Comparison of ENCODE assay signal across 8 mouse cellular contexts in genomic region chr5:118380052-118380421, GRCm38 (mm10).
DNase-seq lines count a peak whose midpoint lies in the region; ATAC-seq and TF ChIP-seq lines count a peak whose summit lies in the region.

No protein-coding gene starts in this region.

- TF ChIP-seq CTCF in kidney, adult 2 months (conservative IDR thresholded peaks at IDR 0.05; ENCODE audit: insufficient read depth, insufficient read length, low read depth, low read length) = no peak

- TF ChIP-seq POLR2A in kidney, adult 2 months (IDR thresholded peaks at IDR 0.05; ENCODE audit: low read depth, low read length) = no peak

- no peak for DNase-seq in kidney, adult 2 months
- DNase-seq in limb, embryonic 10.5 days (ENCODE audit: low spot score) = no peak
- DNase-seq in thymus, postnatal 10 days (ENCODE audit: low spot score in 2 of 2) = no peak
- DNase-seq in T-cell, adult 2 months (ENCODE audit: low spot score) = no peak
- no peak for DNase-seq in layer of hippocampus, adult 8-10 months (ENCODE audit: low spot score in 2 of 2)

- H3K27ac ChIP-seq in kidney, embryonic 16.5 days (ENCODE audit: low read length) = peak overlapping the region; percentile 67
- no peak overlapping the region for H3K27ac ChIP-seq in kidney, adult 2 months (ENCODE audit: insufficient read depth, low read depth, low read length)
- H3K27ac ChIP-seq in embryonic facial prominence, embryonic 15.5 days (replicated peaks) = peak overlapping the region; percentile 88
- peak overlapping the region; percentile 42; the same call in 1 of the 2 replicates for H3K27ac ChIP-seq in limb, embryonic 10.5 days
- H3K27ac ChIP-seq in neural tube, embryonic 12.5 days = peak overlapping the region; percentile 62

- H3K9ac ChIP-seq in kidney, embryonic 16.5 days (replicated peaks; ENCODE audit: low read length) = peak overlapping the region; percentile 56; the same call in 1 of the 2 replicates
- no peak overlapping the region for H3K9ac ChIP-seq in embryonic facial prominence, embryonic 15.5 days
- peak overlapping the region; percentile 33; the same call in 1 of the 2 replicates for H3K9ac ChIP-seq in neural tube, embryonic 12.5 days

- no peak for ATAC-seq in kidney, embryonic 16.5 days (ENCODE audit: low FRiP score, low TSS enrichment)
- ATAC-seq in embryonic facial prominence, embryonic 15.5 days (ENCODE audit: insufficient number of reproducible peaks, low FRiP score, low TSS enrichment, low read depth) = no peak
- no peak; the same call in 1 of the 2 replicates for ATAC-seq in neural tube, embryonic 12.5 days (ENCODE audit: low FRiP score, low read depth)

- H3K9me3 ChIP-seq in kidney, embryonic 16.5 days (ENCODE audit: low read length) = no peaks in the 10 kb centered on the region
- no peaks in the 10 kb centered on the region for H3K9me3 ChIP-seq in embryonic facial prominence, embryonic 15.5 days (replicated peaks)
- no peaks in the 10 kb centered on the region for H3K9me3 ChIP-seq in limb, embryonic 10.5 days (replicated peaks)
- H3K9me3 ChIP-seq in neural tube, embryonic 12.5 days = no peaks in the 10 kb centered on the region

- peaks cover 35% of the 10 kb centered on the region for H3K4me1 ChIP-seq in kidney, embryonic 16.5 days (ENCODE audit: insufficient read depth, low read length)
- 0 out of 2 replicates have a peak, but pooled peaks cover 3% of the 10 kb centered on the region for H3K4me1 ChIP-seq in kidney, adult 2 months (ENCODE audit: control insufficient read depth, insufficient read depth, low read length)
- peaks cover 41% of the 10 kb centered on the region for H3K4me1 ChIP-seq in embryonic facial prominence, embryonic 15.5 days
- H3K4me1 ChIP-seq in limb, embryonic 10.5 days = peaks cover 53% of the 10 kb centered on the region
- peaks cover 31% of the 10 kb centered on the region for H3K4me1 ChIP-seq in neural tube, embryonic 12.5 days

- H3K4me3 ChIP-seq in kidney, embryonic 16.5 days (ENCODE audit: low read length) = peak overlapping the region; percentile 54
- H3K4me3 ChIP-seq in kidney, adult 2 months (ENCODE audit: insufficient read depth, low read depth, low read length) = no peak overlapping the region
- H3K4me3 ChIP-seq in embryonic facial prominence, embryonic 15.5 days (replicated peaks) = 0 out of 2 replicates have a peak overlapping the region, but pooled peaks have one; percentile 49
- peak overlapping the region; percentile 64 for H3K4me3 ChIP-seq in limb, embryonic 10.5 days
- H3K4me3 ChIP-seq in neural tube, embryonic 12.5 days = no peak overlapping the region

- 20% methylated on average over 5 of the region's 5 CpGs for WGBS in kidney, embryonic 16.5 days
- WGBS in kidney, adult 2 months = 30% methylated on average over 5 of the region's 5 CpGs
- 22% methylated on average over 5 of the region's 5 CpGs for WGBS in embryonic facial prominence, embryonic 15.5 days
- 25% methylated on average over 5 of the region's 5 CpGs for WGBS in limb, embryonic 10.5 days
- WGBS in neural tube, embryonic 12.5 days = 26% methylated on average over 5 of the region's 5 CpGs

- H3K4me2 ChIP-seq in kidney, embryonic 16.5 days (replicated peaks; ENCODE audit: low read depth, low read length) = peak overlapping the region; percentile 85
- H3K4me2 ChIP-seq in embryonic facial prominence, embryonic 15.5 days (replicated peaks) = peak overlapping the region; percentile 93
- peak overlapping the region; percentile 71 for H3K4me2 ChIP-seq in neural tube, embryonic 12.5 days (replicated peaks)

- H3K36me3 ChIP-seq in kidney, embryonic 16.5 days (ENCODE audit: insufficient read depth, low read length) = no peaks in the 10 kb centered on the region
- no peaks in the 10 kb centered on the region for H3K36me3 ChIP-seq in kidney, adult 2 months (ENCODE audit: control insufficient read depth, insufficient read depth, low read length)
- H3K36me3 ChIP-seq in embryonic facial prominence, embryonic 15.5 days = no peaks in the 10 kb centered on the region
- H3K36me3 ChIP-seq in limb, embryonic 10.5 days = no peaks in the 10 kb centered on the region
- no peaks in the 10 kb centered on the region for H3K36me3 ChIP-seq in neural tube, embryonic 12.5 days

- H3K27me3 ChIP-seq in kidney, embryonic 16.5 days (ENCODE audit: insufficient read depth, low read length) = peaks cover 5% of the 10 kb centered on the region; the same call in 1 of the 2 replicates
- no peaks in the 10 kb centered on the region for H3K27me3 ChIP-seq in kidney, adult 2 months (replicated peaks; ENCODE audit: control insufficient read depth, insufficient read depth, low read length)
- peaks cover 3% of the 10 kb centered on the region; the same call in 1 of the 2 replicates for H3K27me3 ChIP-seq in embryonic facial prominence, embryonic 15.5 days
- H3K27me3 ChIP-seq in limb, embryonic 10.5 days (ENCODE audit: low read depth, poor library complexity, severe bottlenecking) = peaks cover 40% of the 10 kb centered on the region
- peaks cover 5% of the 10 kb centered on the region; the same call in 1 of the 2 replicates for H3K27me3 ChIP-seq in neural tube, embryonic 12.5 days (replicated peaks)

Comparison
In these comparisons a context has a peak if more than half of its experiments do, and no peak if none do; other contexts are left out.
1. H3K4me3 ChIP-seq: peak in kidney, embryonic 16.5 days (single experiment), embryonic facial prominence, embryonic 15.5 days (single experiment) and limb, embryonic 10.5 days (single experiment); none in kidney, adult 2 months (single experiment) and neural tube, embryonic 12.5 days (single experiment).
2. Peak in every context shown above with its lines, with median percentiles within 50 percentile points of each other: H3K4me2 ChIP-seq.